Mouse (Mus musculus) MEL (cell line): ENCODE results near the gene Slc25a34. TPM values are rescaled to one million over a fixed set of nuclear protein-coding genes. Genes with fewer than 3 reads are reported as not detected.

Experiments
- DNase-seq: peaks from one replicate; pipeline ENCODE4 v3.0.0; 2011; ENCODE audit warnings: low read depth, low spot score
- H3K27ac ChIP-seq: 2 replicates; pipeline ENCODE4 v1.5.1; 2012; ENCODE audit warnings: low read depth, mild to moderate bottlenecking, control low read depth, low read length, moderate library complexity; ENCODE audit not compliant: control insufficient read depth
- H3K27me3 ChIP-seq, 2 experiments: fragments of 150-350 bp in 1 of 2; sonication (generic) in 1 of 2; 2 replicates each; pipeline ENCODE4 v1.6.1; 2012; ENCODE audit warnings: low read length in 2 of 2, mild to moderate bottlenecking in 2 of 2, improper control_type of control experiment in 1 of 2, moderate library complexity in 1 of 2; ENCODE audit not compliant: insufficient read depth in 2 of 2, control insufficient read depth in 1 of 2
- H3K36me3 ChIP-seq, 2 experiments: 2 replicates each; pipeline ENCODE4 v1.6.1; 2012 to 2014; ENCODE audit warnings: low read length in 2 of 2, improper control_type of control experiment in 1 of 2, inconsistent platforms in 1 of 2, mild to moderate bottlenecking in 1 of 2; ENCODE audit not compliant: insufficient read depth in 2 of 2, control insufficient read depth in 1 of 2
- H3K4me1 ChIP-seq, 2 experiments: fragments of 150-350 bp in 1 of 2; sonication (generic) in 1 of 2; 2 replicates each; pipeline ENCODE4 v1.6.1; 2012; ENCODE audit warnings: low read length in 2 of 2, improper control_type of control experiment in 1 of 2, mild to moderate bottlenecking in 1 of 2; ENCODE audit not compliant: insufficient read depth in 2 of 2, control insufficient read depth in 1 of 2
- H3K4me3 ChIP-seq, 2 experiments: fragments of 150-350 bp in 1 of 2; sonication (generic) in 1 of 2; 2 replicates each; pipeline ENCODE4 v1.5.1; 2012; ENCODE audit warnings: low read depth in 2 of 2, low read length in 2 of 2, mild to moderate bottlenecking in 2 of 2, moderate library complexity in 2 of 2, control low read depth in 1 of 2, improper control_type of control experiment in 1 of 2; ENCODE audit not compliant: control insufficient read depth in 1 of 2, insufficient read depth in 1 of 2
- H3K79me2 ChIP-seq: 2 replicates; pipeline ENCODE4 v1.6.1; 2012; ENCODE audit warnings: mild to moderate bottlenecking, low read length, moderate library complexity; ENCODE audit not compliant: control insufficient read depth, poor library complexity, insufficient read depth
- H3K9ac ChIP-seq: 2 replicates; pipeline ENCODE4 v1.6.1; 2012; ENCODE audit warnings: low read depth, mild to moderate bottlenecking, control low read depth, low read length, moderate library complexity; ENCODE audit not compliant: control insufficient read depth, poor library complexity, severe bottlenecking
- H3K9me3 ChIP-seq: fragments of 150-350 bp; sonication (generic); replicated peaks from 2 replicates; pipeline ENCODE4 v1.6.1; 2012; ENCODE audit warnings: mild to moderate bottlenecking, low read length, improper control_type of control experiment, moderate library complexity; ENCODE audit not compliant: insufficient read depth
- BHLHE40 ChIP-seq: IDR thresholded peaks from 2 replicates; pipeline ENCODE4 v1.6.1; 2012; ENCODE audit warnings: low read depth, mild to moderate bottlenecking, inconsistent platforms, low read length, improper control_type of control experiment, borderline replicate concordance
- CHD1 ChIP-seq: IDR thresholded peaks from 2 replicates; pipeline ENCODE4 v1.6.1; 2012; ENCODE audit warnings: low read depth, mild to moderate bottlenecking, inconsistent platforms, low read length, improper control_type of control experiment
- CTCF ChIP-seq, 3 experiments: IDR thresholded peaks in 2 of 3; conservative IDR thresholded peaks in 1 of 3; 2 replicates each; pipeline ENCODE4 v1.5.1; 2011 to 2012; ENCODE audit warnings: low read length in 3 of 3, low read depth in 2 of 3, mild to moderate bottlenecking in 2 of 3, improper control_type of control experiment in 1 of 3, inconsistent platforms in 1 of 3, mixed read lengths in 1 of 3, moderate library complexity in 1 of 3; ENCODE audit not compliant: control insufficient read depth in 1 of 3, insufficient read depth in 1 of 3, poor library complexity in 1 of 3, severe bottlenecking in 1 of 3
- ELF1 ChIP-seq: IDR thresholded peaks from 2 replicates; pipeline ENCODE4 v1.6.1; 2014; ENCODE audit warnings: low read depth, mild to moderate bottlenecking, inconsistent platforms, low read length, improper control_type of control experiment, moderate library complexity
- EP300 ChIP-seq, 2 experiments: IDR thresholded peaks; 2 replicates each; pipeline ENCODE4 v1.6.1; 2011; ENCODE audit warnings: improper control_type of control experiment in 2 of 2, low read length in 2 of 2, low read depth in 1 of 2, mild to moderate bottlenecking in 1 of 2
- ETS1 ChIP-seq: IDR thresholded peaks from 2 replicates; pipeline ENCODE4 v1.6.1; 2012; ENCODE audit warnings: low read depth, mild to moderate bottlenecking, inconsistent platforms, low read length, improper control_type of control experiment, moderate library complexity
- HCFC1 ChIP-seq: IDR thresholded peaks from 2 replicates; pipeline ENCODE4 v1.6.1; 2012; ENCODE audit warnings: low read depth, mild to moderate bottlenecking, inconsistent platforms, low read length, improper control_type of control experiment, moderate library complexity
- KAT2A ChIP-seq: conservative IDR thresholded peaks from 2 replicates; pipeline ENCODE4 v1.6.1; 2012; ENCODE audit warnings: low read depth, low read length, improper control_type of control experiment, inconsistent platforms
- MAFK ChIP-seq: IDR thresholded peaks from 2 replicates; pipeline ENCODE4 v1.6.1; 2011; ENCODE audit warnings: low read depth, mild to moderate bottlenecking, low read length, improper control_type of control experiment, borderline replicate concordance
- MAX ChIP-seq: IDR thresholded peaks from 2 replicates; pipeline ENCODE4 v1.6.1; 2011; ENCODE audit warnings: low read length, improper control_type of control experiment
- MAZ ChIP-seq: IDR thresholded peaks from 2 replicates; pipeline ENCODE4 v1.6.1; 2012; ENCODE audit warnings: low read depth, mild to moderate bottlenecking, inconsistent platforms, low read length, improper control_type of control experiment
- MEF2A ChIP-seq: IDR thresholded peaks from 2 replicates; pipeline ENCODE4 v1.6.1; 2014; ENCODE audit warnings: low read depth, mild to moderate bottlenecking, inconsistent platforms, low read length, improper control_type of control experiment; ENCODE audit not compliant: poor library complexity, insufficient replicate concordance, severe bottlenecking; ENCODE audit errors: extremely low read depth
- MYC ChIP-seq: IDR thresholded peaks from 2 replicates; pipeline ENCODE4 v1.6.1; 2011; ENCODE audit warnings: low read depth, mild to moderate bottlenecking, low read length, improper control_type of control experiment, moderate library complexity
- NRF1 ChIP-seq: IDR thresholded peaks from 2 replicates; pipeline ENCODE4 v1.6.1; 2014; ENCODE audit warnings: low read depth, mild to moderate bottlenecking, inconsistent platforms, low read length, improper control_type of control experiment, moderate library complexity; ENCODE audit not compliant: poor library complexity, insufficient read depth, severe bottlenecking
- RAD21 ChIP-seq: IDR thresholded peaks from 2 replicates; pipeline ENCODE4 v1.6.1; 2011; ENCODE audit warnings: mild to moderate bottlenecking, low read depth, low read length, improper control_type of control experiment
- SMC3 ChIP-seq: IDR thresholded peaks from 2 replicates; pipeline ENCODE4 v1.6.1; 2011; ENCODE audit warnings: low read depth, low read length, improper control_type of control experiment
- USF1 ChIP-seq: IDR thresholded peaks from 2 replicates; pipeline ENCODE4 v1.6.1; 2014; ENCODE audit warnings: low read depth, mild to moderate bottlenecking, inconsistent platforms, low read length, improper control_type of control experiment, moderate library complexity
- ZC3H11A ChIP-seq: IDR thresholded peaks from 2 replicates; pipeline ENCODE4 v1.6.1; 2012; ENCODE audit warnings: low read depth, mild to moderate bottlenecking, inconsistent platforms, low read length, improper control_type of control experiment
- polyA plus RNA-seq, 2 experiments: library from polyadenylated mRNA; stranded (reverse) in 1 of 2; unstranded in 1 of 2; fragments of >175 nt in 1 of 2; fragments of >200 nt in 1 of 2; gene quantifications; 2 replicates each; pipeline versions ENCODE4 v1.2.1 to v1.2.4; 2012; ENCODE audit warnings: low replicate concordance in 2 of 2, low read depth in 1 of 2; ENCODE audit not compliant: insufficient read length in 2 of 2, insufficient read depth in 1 of 2, missing spikeins in 1 of 2
- total RNA-seq: library from RNA; depleted of rRNA; stranded (reverse); fragments of 300-350 nt; gene quantifications from 2 replicates; pipeline ENCODE4 v1.2.3, GENCODE M21; 2012

Gene Slc25a34
- total and polyA plus RNA-seq, 3 experiments: 0.10 TPM; not detected in 2

- Histone ChIP-seq H3K27ac (no peak overlapping the region), H3K9me3 (no peaks in the 10 kb centered on the region), H3K79me2 (no peaks in the 10 kb centered on the region), H3K9ac (no peak overlapping the region), H3K36me3 (peaks cover 0 to 5% of the 10 kb centered on the region in 2 experiments; a peak in 2 of 4 replicates), H3K4me1 (peaks cover 2 to 6% of the 10 kb centered on the region in 2 experiments; a peak in 2 of 4 replicates), H3K27me3 (no peaks in the 10 kb centered on the region; a peak in 1 of 4 replicates), H3K4me3 (no peak overlapping the region)
- no peak for TF ChIP-seq KAT2A
- TF ChIP-seq MEF2A: no peak
- TF ChIP-seq RAD21: peak; percentile 44
- TF ChIP-seq MYC: 0 out of 2 replicates have a peak, but pooled peaks have one; percentile 25
- peak; percentile 48; the same call in 1 of the 2 replicates for TF ChIP-seq ZC3H11A
- TF ChIP-seq MAZ: no peak
- no peak; the same call in 1 of the 2 replicates for TF ChIP-seq BHLHE40
- TF ChIP-seq SMC3: peak; percentile 85
- TF ChIP-seq EP300 (IDR thresholded peaks at IDR 0.05; ENCODE audit: low read depth in 1 of 2, low read length in 2 of 2): no peak
- TF ChIP-seq NRF1: no peak
- TF ChIP-seq CTCF (IDR thresholded peaks at IDR 0.05 in 2 of 3, conservative IDR thresholded peaks at IDR 0.05 in 1 of 3; ENCODE audit: control insufficient read depth in 1 of 3, insufficient read depth in 1 of 3, low read depth in 2 of 3, low read length in 3 of 3, poor library complexity in 1 of 3, severe bottlenecking in 1 of 3): peak; percentile 84 to 89 (median 88)
- TF ChIP-seq CHD1: no peak
- peak; percentile 83 for TF ChIP-seq USF1
- no peak for TF ChIP-seq HCFC1
- peak; percentile 74 for DNase-seq
These were observed 32.1 kb downstream of the Slc25a34 start for GRCm38 (mm10) chr4:141591547-141591946.

GRCm38 (mm10) chr4:141583919-141584318 is 39.7 kb downstream of the Slc25a34 start:
- TF ChIP-seq MAX (no peak), MAFK (no peak), EP300 (IDR thresholded peaks at IDR 0.05; ENCODE audit: low read depth in 1 of 2, low read length in 2 of 2) (no peak), RAD21 (no peak), NRF1 (no peak), ELF1 (no peak), ETS1 (no peak)
- no peaks in the 10 kb centered on the region for H3K79me2 ChIP-seq
- H3K9me3 ChIP-seq: no peaks in the 10 kb centered on the region
- no peak overlapping the region for H3K9ac ChIP-seq
- H3K4me1 ChIP-seq: peaks cover 2 to 13% of the 10 kb centered on the region in 2 experiments; a peak in 2 of 4 replicates
- DNase-seq: no peak
- no peak overlapping the region for H3K4me3 ChIP-seq
- H3K27me3 ChIP-seq: no peaks in the 10 kb centered on the region
- peaks cover 0 to 5% of the 10 kb centered on the region in 2 experiments; a peak in 2 of 4 replicates for H3K36me3 ChIP-seq
- no peak overlapping the region for H3K27ac ChIP-seq
